Mouse (Mus musculus) spleen, adult 2 months (tissue): Measurements from ENCODE around the gene Gm28043.

Experiments
- CTCF ChIP-seq: fragments of 200-500 bp; IDR thresholded peaks from 2 replicates; pipeline ENCODE4 v1.5.1; 2011; ENCODE audit warnings: mild to moderate bottlenecking, inconsistent platforms; ENCODE audit not compliant: insufficient read depth, insufficient read length, insufficient replicate concordance; ENCODE audit errors: extremely low read depth
- POLR2A ChIP-seq: fragments of 200-500 bp; IDR thresholded peaks from 2 replicates; pipeline ENCODE4 v1.6.1; 2011; ENCODE audit warnings: low read depth, low read length, inconsistent platforms

- no peak for TF ChIP-seq CTCF
- no peak for TF ChIP-seq POLR2A
Observed at GRCm38 (mm10) chr17:29694516-29694915, 79.8 kb downstream of the Gm28043 start.
